Mouse (Mus musculus) heart, adult 18-20 months (tissue): Measurements from ENCODE around the gene Atp6v0c. TPM values are rescaled to one million over a fixed set of nuclear protein-coding genes. Genes with fewer than 3 reads are reported as not detected.

Experiments used
- total RNA-seq, 2 experiments: library from RNA; stranded (reverse); gene quantifications; 2 replicates each; pipeline ENCODE4 v1.2.3; 2021

Gene Atp6v0c
- total RNA-seq, 2 experiments from 2014 or later: 241 to 255 TPM

Other genes starting within 250 kb of the Atp6v0c start
- gene Sbp, start 228.0 kb downstream of the Atp6v0c start, total RNA-seq: not detected
- gene Sbpl, start 214.4 kb downstream of the Atp6v0c start, total RNA-seq: not detected
- gene Prss30, start 189.1 kb downstream of the Atp6v0c start, total RNA-seq: not detected
- not detected for gene Prss22, start 171.6 kb downstream of the Atp6v0c start, total RNA-seq
- gene Prss27, start 131.6 kb downstream of the Atp6v0c start, total RNA-seq: not detected
- 1 to 10 TPM; 7.5 to 7.8 TPM for gene Kctd5, start 96.2 kb downstream of the Atp6v0c start, total RNA-seq
- 10 to 100 TPM; 39.7 to 41.1 TPM for gene Pdpk1, start 18.8 kb downstream of the Atp6v0c start, total RNA-seq
- gene Amdhd2, start 5.9 kb downstream of the Atp6v0c start, total RNA-seq: 10 to 100 TPM in 1 of 2 experiments, 1 to 10 TPM in 1; 8.3 to 13.5 TPM
- 10 to 100 TPM; 12.3 to 14.4 TPM for gene Tbc1d24, start 35.9 kb upstream of the Atp6v0c start, total RNA-seq
- gene Ntn3, start 39.8 kb upstream of the Atp6v0c start, total RNA-seq: under 1 TPM; 0.67 to 0.72 TPM
- 1 to 10 TPM; 1.9 to 3.0 TPM for gene Tedc2, start 51.1 kb upstream of the Atp6v0c start, total RNA-seq
- gene Ccnf, start 81.8 kb upstream of the Atp6v0c start, total RNA-seq: under 1 TPM; 0.62 to 0.65 TPM
- under 1 TPM in 1 of 2 experiments, not detected in 1; 0.05 TPM for gene Abca17, start 181.4 kb upstream of the Atp6v0c start, total RNA-seq
- gene Abca3, start 182.2 kb upstream of the Atp6v0c start, total RNA-seq: 10 to 100 TPM; 11.1 to 13.1 TPM
- 10 to 100 TPM; 60.6 to 64.6 TPM for gene Rnps1, start 244.9 kb upstream of the Atp6v0c start, total RNA-seq